Mouse (Mus musculus): ENCODE measurements at regions not wholly inside any gene's neighbourhood (a gene's known extent, or its start where the extent isn't known, plus 50 kb on each side); places are given as distances from the start of the nearest gene placed in this dataset.
"Not testable (repeated sequence)": the region's sequence is repeated elsewhere in the genome, so short reads cannot be mapped to it uniquely, and the experiment has no call there.

- DNase-seq, result not testable (repeated sequence)
Measured at GRCm38 (mm10) chr14:53683361-53684015, 570.4 kb downstream of the Dad1 start.

DNA sequence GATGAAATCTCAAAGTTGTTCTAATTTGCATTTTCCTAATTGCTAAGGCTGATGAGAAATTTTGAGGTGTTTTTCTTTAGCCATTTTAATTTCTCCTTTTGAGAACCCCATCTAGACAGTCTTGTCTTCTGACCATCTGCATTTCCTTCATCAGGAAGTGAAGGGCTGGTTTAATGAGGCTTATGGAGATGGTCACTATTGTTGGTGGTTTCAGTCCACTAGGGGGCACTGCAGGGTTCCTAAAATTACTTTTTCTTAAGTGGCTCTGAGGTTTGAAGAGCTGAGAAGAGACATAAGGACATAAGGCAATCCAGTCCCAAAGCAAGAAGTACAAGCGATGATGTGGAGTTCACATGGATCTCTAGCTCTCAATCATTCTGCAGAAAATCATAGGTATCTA lies 571.2 kb downstream of the Dad1 start:
- not testable (repeated sequence) for DNase-seq

GRCm38 (mm10) chr14:53681320-53681719 lies 572.6 kb downstream of the Dad1 start:
- not testable (repeated sequence) for DNase-seq

DNA sequence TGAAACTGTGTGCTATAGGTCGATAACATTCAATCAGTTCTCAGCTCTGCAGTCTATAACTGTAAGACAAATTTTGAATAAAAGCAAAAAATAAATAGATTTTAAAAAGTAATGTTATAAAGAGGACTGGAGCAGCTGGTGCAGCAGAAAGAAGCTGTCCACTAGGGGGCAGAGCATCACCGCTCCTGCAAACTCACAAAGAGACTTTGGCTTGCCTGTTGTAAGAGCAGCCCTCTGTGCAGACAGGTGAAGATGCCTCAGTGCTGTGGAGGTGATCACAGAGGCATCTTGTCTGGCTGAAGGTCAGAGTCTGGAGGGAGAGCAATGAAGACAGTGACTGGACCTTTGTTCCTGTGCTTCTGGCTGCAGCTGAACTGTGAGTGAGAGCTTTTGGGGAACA lies 588.2 kb downstream of the Dad1 start:
- not testable (repeated sequence) for DNase-seq

- DNase-seq, result not testable (repeated sequence)
Measured at GRCm38 (mm10) chr14:53662700-53663355, 591.1 kb downstream of the Dad1 start.

GRCm38 (mm10) chr14:53654669-53655068 lies 599.2 kb downstream of the Dad1 start:
- DNase-seq, result not testable (repeated sequence)

- not testable (repeated sequence) for DNase-seq
Measured at GRCm38 (mm10) chr14:53651061-53651460, 602.8 kb downstream of the Dad1 start.

DNA sequence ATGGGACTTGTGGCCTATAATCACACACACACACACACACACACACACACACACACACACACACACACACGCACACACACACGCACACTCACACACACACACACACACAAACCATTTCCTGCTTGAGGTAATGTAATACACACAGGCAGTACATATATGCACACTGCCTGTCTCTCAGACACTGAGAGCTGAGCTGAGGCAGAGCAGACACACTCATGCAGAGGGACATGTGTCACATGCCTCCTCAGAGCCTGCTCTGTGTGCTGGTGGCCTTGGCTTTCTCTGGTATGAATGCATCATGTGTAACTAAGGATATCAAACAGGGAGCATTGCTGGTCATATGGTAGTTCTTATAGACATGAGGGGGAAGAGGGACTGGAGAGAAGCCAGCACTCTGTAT lies 604.7 kb downstream of the Dad1 start:
- not testable (repeated sequence) for DNase-seq

DNA sequence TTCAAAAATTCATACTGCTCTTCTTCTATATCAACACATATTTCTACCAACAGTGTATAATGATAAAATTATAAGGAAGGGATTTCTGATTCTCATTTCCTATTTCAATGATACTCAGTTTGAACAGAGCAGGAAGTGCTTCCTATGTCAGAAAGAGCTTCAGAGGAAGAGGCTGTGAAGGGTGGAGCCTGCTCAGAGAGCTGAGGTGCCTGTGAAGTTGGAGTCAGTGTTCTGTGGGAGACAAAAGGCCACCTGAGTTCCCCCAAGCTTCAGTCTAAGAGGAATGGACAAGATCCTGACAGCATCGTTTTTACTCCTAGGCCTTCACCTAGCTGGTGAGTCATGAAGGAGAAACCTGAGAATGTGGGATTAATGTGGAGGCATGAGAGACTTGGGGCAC lies 613.5 kb downstream of the Dad1 start:
- DNase-seq, result not testable (repeated sequence)

GRCm38 (mm10) chr14:53637664-53638063 lies 616.2 kb downstream of the Dad1 start:
- DNase-seq, result not testable (repeated sequence)

DNA sequence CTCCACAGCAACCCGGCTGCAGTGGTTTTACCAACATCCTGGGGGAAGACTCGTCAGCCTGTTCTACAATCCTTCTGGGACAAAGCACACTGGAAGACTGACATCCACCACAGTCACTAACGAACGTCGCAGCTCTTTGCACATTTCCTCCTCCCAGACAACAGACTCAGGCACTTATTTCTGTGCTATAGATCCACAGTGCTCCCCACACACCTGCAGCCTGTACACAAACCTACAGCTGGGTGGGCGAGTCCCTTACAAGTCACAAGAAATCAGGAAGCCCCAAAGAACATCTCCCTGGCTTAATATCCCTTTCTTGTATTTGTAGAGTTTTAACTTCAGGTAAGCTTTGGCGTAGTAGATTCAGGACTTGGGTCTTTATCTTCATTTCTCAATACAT lies 618.7 kb downstream of the Dad1 start:
- DNase-seq, result not testable (repeated sequence)

DNA sequence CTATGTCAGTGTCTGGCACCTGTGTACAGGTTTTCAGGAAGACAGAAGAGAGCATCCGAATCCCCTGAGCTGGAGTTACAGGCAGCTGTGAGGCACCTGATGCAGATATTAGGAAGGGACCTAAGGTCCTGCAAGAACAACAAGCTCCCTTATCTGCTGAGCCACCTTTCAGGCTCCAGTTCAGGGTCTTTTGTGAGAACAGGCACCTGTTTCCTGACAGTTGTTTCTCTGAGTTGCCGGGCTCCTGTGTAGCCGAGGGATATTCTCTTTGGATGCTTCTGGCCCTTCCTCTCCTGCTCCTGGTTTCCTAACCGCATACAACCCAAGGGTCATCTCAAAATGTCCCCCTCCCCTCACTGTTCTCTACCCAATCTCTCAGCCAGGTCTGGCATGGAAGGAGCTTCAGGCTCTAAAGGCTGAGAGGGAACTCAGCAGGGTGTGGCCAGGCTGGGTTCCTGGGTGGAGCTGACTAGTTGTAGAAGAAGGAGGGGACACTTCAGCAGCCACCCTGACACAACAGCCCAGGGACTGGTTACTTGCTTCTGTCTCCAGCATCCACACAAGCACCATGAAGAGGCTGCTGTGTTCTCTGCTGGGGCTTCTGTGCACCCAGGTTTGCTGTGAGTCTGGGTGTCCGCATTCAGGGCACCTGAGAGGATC lies 619.5 kb downstream of the Dad1 start:
- not testable (repeated sequence) for DNase-seq

GRCm38 (mm10) chr14:53633743-53634142 lies 620.2 kb downstream of the Dad1 start:
- not testable (repeated sequence) for DNase-seq

GRCm38 (mm10) chr14:53621376-53621775 lies 632.5 kb downstream of the Dad1 start:
- not testable (repeated sequence) for DNase-seq

DNA sequence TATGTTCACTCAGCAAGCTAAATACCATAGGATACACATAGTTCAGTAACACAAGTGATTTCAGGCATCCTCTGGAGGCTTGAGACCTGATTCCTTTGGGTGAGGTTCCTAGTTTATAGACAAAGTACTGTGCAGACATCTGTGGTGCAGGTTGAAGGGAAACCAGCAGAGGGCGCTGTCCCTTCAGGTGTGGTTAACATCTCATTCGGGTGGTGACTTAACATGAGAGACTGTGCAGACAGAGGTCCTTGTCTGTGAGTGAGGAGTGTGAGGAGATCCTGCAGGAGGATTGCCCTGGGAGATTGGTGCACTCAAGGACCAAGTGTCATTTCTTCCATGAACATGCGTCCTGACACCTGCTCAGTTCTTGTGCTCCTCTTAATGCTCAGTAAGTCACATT lies 637.8 kb downstream of the Dad1 start:
- not testable (repeated sequence) for DNase-seq

DNA sequence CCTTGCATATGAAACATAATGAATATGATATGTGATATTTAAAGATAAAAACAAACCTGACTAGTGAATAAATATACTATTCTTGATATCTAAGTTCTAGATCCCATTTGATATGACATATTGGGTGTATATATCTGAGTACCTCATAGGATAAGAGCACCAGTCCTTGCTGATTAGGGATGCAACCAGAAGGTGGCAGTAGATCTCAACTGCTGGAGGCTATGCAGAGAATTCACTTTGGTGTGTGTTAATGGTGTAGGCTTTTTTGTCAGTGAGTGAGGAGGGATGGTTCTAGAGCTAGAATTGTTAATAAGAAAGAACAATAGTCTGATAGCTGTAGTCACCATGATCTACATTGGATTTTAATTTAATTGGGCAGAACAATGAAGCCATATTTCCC lies 639.6 kb downstream of the Dad1 start:
- no peak for DNase-seq

GRCm38 (mm10) chr14:53599299-53599698 lies 654.6 kb downstream of the Dad1 start:
- DNase-seq, result not testable (repeated sequence)

- not testable (repeated sequence) for DNase-seq
Measured at GRCm38 (mm10) chr14:53597287-53597686, 656.6 kb downstream of the Dad1 start.

- DNase-seq, result not testable (repeated sequence)
Measured at GRCm38 (mm10) chr14:53590601-53591000, 663.3 kb downstream of the Dad1 start.

GRCm38 (mm10) chr14:53582528-53582927 lies 671.4 kb downstream of the Dad1 start:
- DNase-seq, result not testable (repeated sequence)

DNA sequence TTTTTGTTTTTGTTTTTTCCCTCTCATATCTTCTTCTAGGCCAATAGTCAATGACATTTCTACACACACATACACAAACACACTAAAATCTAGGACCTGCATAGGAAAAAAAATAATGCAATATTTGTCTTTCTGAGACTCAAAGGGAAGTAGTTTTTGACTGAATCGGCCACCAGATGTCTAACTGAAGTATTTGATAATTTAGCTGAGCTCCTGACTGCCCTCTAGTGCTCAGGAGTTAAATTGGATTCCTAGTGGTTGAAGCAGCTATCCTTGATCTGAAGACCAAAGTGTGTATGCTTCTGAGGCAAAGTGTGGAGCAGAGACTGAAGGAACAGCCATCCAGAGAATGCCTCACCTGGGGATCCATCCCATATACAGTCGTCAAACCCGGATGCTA lies 672.2 kb downstream of the Dad1 start:
- DNase-seq, result not testable (repeated sequence)

DNA sequence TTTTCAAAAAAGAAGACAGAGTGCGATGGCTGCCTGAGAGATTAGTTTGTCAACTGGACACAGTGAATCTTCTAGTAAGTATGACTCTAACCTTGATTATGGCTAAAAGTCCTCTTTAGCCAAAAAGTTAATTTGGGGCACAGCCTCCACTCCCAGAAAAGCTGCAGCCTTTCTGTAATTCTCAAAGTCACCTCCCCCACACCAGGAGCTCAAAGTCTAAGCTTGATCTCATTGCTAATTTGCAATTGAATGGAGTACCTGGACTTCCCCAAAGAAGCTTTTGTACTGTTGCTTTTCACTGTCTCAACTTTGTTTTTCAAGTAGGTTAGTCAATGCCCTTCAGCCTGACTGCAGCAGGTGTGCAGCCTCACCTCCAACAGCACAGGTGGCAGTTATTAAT lies 677.0 kb downstream of the Dad1 start:
- DNase-seq, result not testable (repeated sequence)

DNA sequence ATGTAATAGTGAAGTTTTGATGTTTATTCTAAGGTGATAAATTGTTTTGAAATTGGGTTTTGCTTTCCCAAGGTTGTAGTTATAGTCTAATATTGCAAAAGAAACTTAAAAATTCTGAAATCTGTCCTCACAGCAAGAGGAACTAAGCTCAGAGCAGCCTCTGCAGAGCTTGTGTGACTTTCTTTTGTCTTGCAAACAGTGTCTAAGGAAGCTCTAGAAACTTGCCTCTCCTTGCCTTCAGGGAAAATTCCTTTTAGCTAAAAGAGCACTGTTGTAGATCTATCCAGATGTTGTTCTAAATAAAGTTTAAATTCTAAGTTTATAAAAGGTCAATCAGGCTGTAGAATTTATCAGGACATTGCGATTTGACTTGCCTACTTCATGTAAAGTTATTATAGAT lies 681.2 kb downstream of the Dad1 start:
- not testable (repeated sequence) for DNase-seq

DNA sequence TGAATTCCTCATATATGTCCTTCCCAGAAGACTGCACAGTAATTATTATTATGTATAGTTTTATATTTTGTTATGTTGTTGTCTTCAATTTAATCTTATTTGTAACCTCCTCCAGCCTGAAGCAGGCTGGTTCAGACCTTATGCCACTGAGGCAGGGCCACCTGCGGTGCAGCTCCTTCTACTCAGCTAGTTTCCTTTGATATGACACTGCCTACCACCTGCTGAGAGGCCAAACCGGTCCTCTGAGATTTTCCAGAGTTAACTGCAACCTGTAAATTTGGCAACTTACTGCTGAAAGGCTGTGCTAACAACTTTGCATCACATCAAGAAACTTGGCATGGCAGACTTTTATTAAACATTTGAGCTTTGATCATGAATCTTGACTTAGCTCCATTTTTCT lies 691.3 kb downstream of the Dad1 start:
- DNase-seq, result no peak
